Mouse (Mus musculus) lung, embryonic 14.5 days (tissue): ENCODE measurements around the gene Sf1. TPM values are rescaled to one million over a fixed set of nuclear protein-coding genes. Genes with fewer than 3 reads are reported as not detected.

Experiments used
- ATAC-seq: fragments of 200-750 bp; cut with Nextera tagmentation; 2 replicates; pipeline ENCODE4 v1.8.0; 2017; ENCODE audit warnings: mild to moderate bottlenecking, moderate TSS enrichment, moderate library complexity; ENCODE audit not compliant: insufficient read depth
- DNase-seq: peaks from one replicate; pipeline ENCODE4 v3.0.0-alpha.2; 2015
- H3K27ac ChIP-seq: fragments of 300-500 bp; sonication (generic); 2 replicates; pipeline ENCODE4 v1.5.1; 2014; ENCODE audit warnings: low read depth, mild to moderate bottlenecking, moderate library complexity
- H3K27me3 ChIP-seq: fragments of 300-500 bp; sonication (generic); 2 replicates; pipeline ENCODE4 v1.6.1; 2014; ENCODE audit warnings: low read length, control low read depth; ENCODE audit not compliant: insufficient read depth
- H3K36me3 ChIP-seq: fragments of 300-500 bp; sonication (generic); 2 replicates; pipeline ENCODE4 v1.6.1; 2014; ENCODE audit warnings: control low read depth; ENCODE audit not compliant: insufficient read depth
- H3K4me1 ChIP-seq: fragments of 300-500 bp; sonication (generic); 2 replicates; pipeline ENCODE4 v1.6.1; 2014; ENCODE audit warnings: antibody characterized with exemption, control low read depth; ENCODE audit not compliant: insufficient read depth
- H3K4me2 ChIP-seq: fragments of 300-500 bp; sonication (generic); 2 replicates; pipeline ENCODE4 v1.6.1; 2014; ENCODE audit warnings: mild to moderate bottlenecking
- H3K4me3 ChIP-seq: fragments of 300-500 bp; sonication (generic); 2 replicates; pipeline ENCODE4 v1.5.1; 2014; ENCODE audit warnings: low read depth, low read length
- H3K9ac ChIP-seq: fragments of 300-500 bp; sonication (generic); 2 replicates; pipeline ENCODE4 v1.6.1; 2014
- H3K9me3 ChIP-seq: fragments of 300-500 bp; sonication (generic); 2 replicates; pipeline ENCODE4 v1.6.1; 2016; ENCODE audit warnings: low read depth, low read length, control low read depth
- CTCF ChIP-seq: IDR thresholded peaks from 2 replicates; pipeline ENCODE4 v1.5.1; 2016; ENCODE audit warnings: antibody characterized with exemption, low read depth
- WGBS: fragments of 180-500 bp; shearing (Covaris S2); extraction: QIAGEN DNeasy Blood & Tissue Kit; methylation state at CpG from one replicate; pipeline ENCODE4 v1.1.7; 2014; 5-methylcytosine and 5-hydroxymethylcytosine counted together
- polyA plus RNA-seq: library from polyadenylated mRNA; unstranded; fragments of >200 nt; fragmentation: Nextera tagmentation; extraction: Ambion mirVana; gene quantifications from 2 replicates; pipeline ENCODE4 v1.2.1, GENCODE M21; 2014

Sf1 gene
- polyA plus RNA-seq, 1 experiment from 2014 or later, result 200 TPM

DNA sequence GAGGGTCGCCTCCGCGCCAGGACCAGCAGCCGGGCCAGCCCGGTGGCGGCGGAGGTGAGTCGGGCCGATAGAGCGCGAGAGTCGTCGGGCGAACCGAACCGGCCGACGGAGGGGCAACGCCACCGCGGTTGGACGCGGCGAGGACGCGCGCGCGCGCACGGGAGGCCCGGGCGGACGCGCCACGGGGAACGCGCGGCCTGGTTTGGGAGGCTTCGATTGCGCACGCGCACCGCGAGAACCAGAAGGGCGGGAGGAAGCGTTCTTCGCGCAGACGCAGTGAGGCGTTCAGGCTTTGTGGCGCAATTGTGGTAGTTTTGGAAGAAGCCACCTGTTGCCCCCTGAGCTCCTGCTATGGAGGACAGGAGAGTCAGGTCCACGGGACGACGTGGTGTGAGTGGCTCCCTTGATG, 831 bp downstream of the Sf1 start:
- Histone ChIP-seq H3K4me3 (peak overlapping the region; percentile 99), H3K9ac (peak overlapping the region; percentile 99), H3K36me3 (peaks cover 47% of the 10 kb centered on the region), H3K4me1 (peaks cover 8% of the 10 kb centered on the region; the same call in 1 of the 2 replicates), H3K9me3 (no peaks in the 10 kb centered on the region), H3K27me3 (no peaks in the 10 kb centered on the region), H3K4me2 (peak overlapping the region; percentile 78), H3K27ac (peak overlapping the region; percentile 99)
- WGBS, result under 1% methylated on average over 55 of the region's 55 CpGs
- TF ChIP-seq CTCF, result no peak
- ATAC-seq (no peak), DNase-seq (peak; percentile 95)

DNA sequence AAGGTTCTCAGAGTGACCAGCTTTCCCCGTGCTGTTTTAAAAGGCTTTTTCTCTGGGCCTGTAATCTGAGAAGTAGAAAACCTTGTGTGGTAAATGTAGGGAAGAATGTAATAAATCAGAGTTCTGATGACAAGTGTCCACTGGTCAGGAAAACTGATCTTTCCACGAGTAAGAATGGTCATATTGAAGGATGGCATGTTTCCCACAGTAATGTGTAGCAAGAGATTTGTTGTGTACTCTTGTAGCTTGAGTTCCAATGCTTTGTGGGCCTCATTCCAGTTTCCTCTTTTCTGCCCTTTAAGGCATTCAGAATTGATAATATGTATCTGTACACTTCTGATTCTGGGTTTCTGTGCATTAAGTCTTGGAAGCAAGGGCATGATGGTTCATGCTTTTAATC, 1.4 kb downstream of the Sf1 start:
- H3K4me2 ChIP-seq, result peak overlapping the region; percentile 78
- H3K9ac ChIP-seq, result peak overlapping the region; percentile 99
- H3K9me3 ChIP-seq, result no peaks in the 10 kb centered on the region
- H3K4me3 ChIP-seq, result peak overlapping the region; percentile 99
- TF ChIP-seq CTCF, result no peak
- DNase-seq (no peak), ATAC-seq (no peak)
- H3K27ac ChIP-seq, result peak overlapping the region; percentile 99; the same call in 1 of the 2 replicates
- H3K36me3 ChIP-seq, result peaks cover 52% of the 10 kb centered on the region
- no peaks in the 10 kb centered on the region for H3K27me3 ChIP-seq
- WGBS, result 0% methylated on average over 2 of the region's 2 CpGs
- H3K4me1 ChIP-seq, result peaks cover 8% of the 10 kb centered on the region; the same call in 1 of the 2 replicates

DNA sequence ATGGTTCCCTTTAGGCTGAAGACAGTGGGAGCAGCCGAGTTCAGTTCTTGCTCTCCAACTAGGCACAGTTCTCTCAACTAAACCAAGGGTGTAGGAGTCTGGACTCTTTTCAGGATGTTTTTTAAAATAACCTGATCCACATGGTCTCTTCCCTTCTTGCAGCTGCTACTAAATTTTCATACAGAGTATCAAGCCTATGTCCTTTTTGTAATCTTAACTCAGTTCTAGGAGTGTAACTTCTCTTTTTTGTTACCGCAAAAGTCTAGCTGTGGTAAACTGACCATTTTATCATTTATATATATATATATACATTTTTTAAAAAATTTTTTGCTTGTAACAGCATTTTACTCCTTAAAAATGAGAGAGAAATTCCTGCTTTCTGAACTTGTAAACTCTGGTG, 6.7 kb downstream of the Sf1 start:
- Histone ChIP-seq H3K36me3 (peaks cover 99% of the 10 kb centered on the region), H3K27ac (no peak overlapping the region), H3K4me2 (no peak overlapping the region), H3K4me1 (peaks cover under 1% of the 10 kb centered on the region; the same call in 1 of the 2 replicates), H3K27me3 (no peaks in the 10 kb centered on the region), H3K9ac (no peak overlapping the region), H3K9me3 (no peaks in the 10 kb centered on the region), H3K4me3 (no peak overlapping the region)
- ATAC-seq, result no peak
- 87% methylated on average over 2 of the region's 2 CpGs for whole genome bisulfite sequencing
- DNase-seq, result no peak
- no peak for TF ChIP-seq CTCF

- 77% methylated on average over 3 of the region's 3 CpGs for WGBS
Measured at GRCm38 (mm10) chr19:6372433-6372832, 8.9 kb downstream of the Sf1 start.

GRCm38 (mm10) chr19:6373539-6374400, 10.3 kb downstream of the Sf1 start:
- DNase-seq, result peak; percentile 91
- Histone ChIP-seq H3K9me3 (no peaks in the 10 kb centered on the region), H3K27me3 (no peaks in the 10 kb centered on the region), H3K4me1 (no peaks in the 10 kb centered on the region), H3K4me3 (no peak overlapping the region), H3K4me2 (no peak overlapping the region), H3K27ac (no peak overlapping the region), H3K36me3 (peaks cover 99% of the 10 kb centered on the region), H3K9ac (no peak overlapping the region)
- ATAC-seq, result no peak
- peak; percentile 84 for TF ChIP-seq CTCF
- 60% methylated on average over 12 of the region's 12 CpGs for WGBS

More at GRCm38 (mm10) chr19:6372433-6372832, 8.9 kb downstream of the Sf1 start:
- H3K4me2 ChIP-seq, result no peak overlapping the region
- ATAC-seq (no peak), DNase-seq (no peak)
- H3K27ac ChIP-seq, result no peak overlapping the region
- no peak overlapping the region for H3K9ac ChIP-seq
- TF ChIP-seq CTCF, result no peak
- H3K9me3 ChIP-seq, result no peaks in the 10 kb centered on the region
- peaks cover 99% of the 10 kb centered on the region for H3K36me3 ChIP-seq
- no peaks in the 10 kb centered on the region for H3K27me3 ChIP-seq
- H3K4me1 ChIP-seq, result no peaks in the 10 kb centered on the region
- H3K4me3 ChIP-seq, result no peak overlapping the region

- Histone ChIP-seq H3K4me1 (no peaks in the 10 kb centered on the region), H3K27ac (no peak overlapping the region), H3K27me3 (no peaks in the 10 kb centered on the region), H3K4me3 (no peak overlapping the region), H3K9me3 (no peaks in the 10 kb centered on the region), H3K9ac (no peak overlapping the region), H3K36me3 (peaks cover 100% of the 10 kb centered on the region), H3K4me2 (no peak overlapping the region)
- 96% methylated on average over 10 of the region's 10 CpGs for WGBS
- no peak for TF ChIP-seq CTCF
- no peak for ATAC-seq
- DNase-seq, result no peak
Measured at GRCm38 (mm10) chr19:6374571-6374970, 11.1 kb downstream of the Sf1 start.

DNA sequence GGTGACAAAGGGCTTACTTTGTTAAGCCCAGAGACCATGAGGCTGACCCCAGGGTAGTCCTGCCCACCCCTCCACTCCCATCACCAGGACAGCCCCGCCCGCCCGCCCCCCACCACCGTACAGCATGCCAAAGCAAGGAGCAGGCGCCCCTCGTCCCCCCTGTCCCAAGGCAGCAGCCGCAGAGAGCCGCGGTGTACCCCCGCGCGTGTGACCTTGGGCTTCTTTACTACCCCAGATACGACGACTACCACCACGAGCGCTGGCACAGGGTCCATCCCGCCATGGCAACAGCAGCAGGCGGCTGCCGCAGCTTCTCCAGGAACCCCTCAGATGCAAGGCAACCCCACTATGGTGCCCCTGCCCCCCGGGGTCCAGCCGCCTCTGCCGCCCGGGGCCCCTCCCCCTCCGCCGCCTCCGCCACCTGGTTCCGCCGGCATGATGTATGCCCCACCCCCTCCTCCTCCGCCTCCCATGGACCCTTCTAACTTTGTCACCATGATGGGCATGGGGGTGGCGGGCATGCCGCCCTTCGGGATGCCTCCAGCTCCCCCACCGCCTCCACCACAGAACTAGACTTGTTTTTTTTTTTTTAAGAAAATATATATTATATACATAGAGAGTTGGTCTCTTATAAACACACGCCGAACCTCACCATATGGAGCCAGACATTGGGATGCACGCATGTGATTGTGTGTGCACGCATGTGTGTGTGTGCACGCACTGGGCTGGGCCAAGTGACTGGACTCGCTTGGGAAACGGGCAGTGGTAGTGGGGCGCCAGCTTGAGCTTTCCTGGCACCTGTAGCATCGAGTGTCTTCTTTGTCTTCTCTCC, 12.1 kb downstream of the Sf1 start:
- Histone ChIP-seq H3K4me3 (no peak overlapping the region), H3K36me3 (peaks cover 97% of the 10 kb centered on the region), H3K27me3 (no peaks in the 10 kb centered on the region), H3K9me3 (no peaks in the 10 kb centered on the region), H3K4me1 (no peaks in the 10 kb centered on the region), H3K4me2 (no peak overlapping the region), H3K9ac (no peak overlapping the region), H3K27ac (no peak overlapping the region)
- no peak for TF ChIP-seq CTCF
- ATAC-seq (no peak), DNase-seq (no peak)
- 92% methylated on average over 42 of the region's 42 CpGs for WGBS
